Comparison of ENCODE assay signal across 17 mouse cellular contexts in the genomic region with DNA sequence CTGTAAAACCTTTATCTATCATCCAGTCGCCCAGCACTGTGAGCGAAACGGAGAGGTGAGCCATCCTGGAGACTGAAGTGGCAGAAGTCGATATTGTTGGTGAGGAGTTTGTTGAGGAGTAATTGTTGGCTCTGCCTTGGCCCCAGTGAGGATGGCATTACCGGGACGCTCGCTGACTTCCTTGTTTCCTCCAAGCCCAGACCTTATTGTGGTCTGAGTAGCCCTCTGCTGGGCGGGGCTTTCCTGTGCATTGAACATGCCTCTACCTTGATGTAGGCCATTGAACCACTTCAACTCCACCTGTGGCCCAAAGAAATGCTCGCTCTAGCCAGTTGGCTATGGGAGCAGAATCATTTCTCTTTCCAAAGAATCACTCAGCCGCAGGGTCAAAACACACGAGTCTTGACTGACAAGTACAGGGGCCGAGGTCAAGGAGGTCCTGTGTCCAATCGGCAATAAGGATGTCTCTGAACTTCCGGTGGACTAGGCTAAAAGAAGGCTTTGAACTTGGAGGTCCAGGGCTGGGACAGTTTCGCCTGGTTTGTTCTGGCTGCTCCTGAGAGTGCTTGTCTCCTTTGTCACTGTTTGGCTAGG. TPM values are rescaled to one million over a fixed set of nuclear protein-coding genes. Genes with fewer than 3 reads are reported as not detected.
A peak's percentile ranks its signal among the peaks of the same experiment; 100 is the strongest.
DNase-seq lines count a peak whose midpoint lies in the region; ATAC-seq lines count a peak whose summit lies in the region.
"Had no signal": no experiment of that assay in that cellular context is flagged by ENCODE, and none has a peak within 500 bp of the region (broad histone marks: within the 10 kb centered on the region; RNA-seq: fewer than 3 reads in every experiment).

No protein-coding gene starts in this region.

- peaks cover 22% of the 10 kb centered on the region for H3K36me3 ChIP-seq in forebrain, embryonic 13.5 days (ENCODE audit: poor library complexity, severe bottlenecking)
- H3K36me3 ChIP-seq in forebrain, embryonic 10.5 days (replicated peaks), result peaks cover 29% of the 10 kb centered on the region
- no peaks in the 10 kb centered on the region; the same call in 1 of the 2 replicates for H3K36me3 ChIP-seq in liver, embryonic 11.5 days (ENCODE audit: control insufficient read depth, insufficient read depth, low read length)
- H3K36me3 ChIP-seq: liver, embryonic 13.5 days had no signal

- 70% methylated on average over 15 of the region's 15 CpGs for WGBS in forebrain, embryonic 13.5 days
- WGBS in forebrain, embryonic 10.5 days, result 72% methylated on average over 15 of the region's 15 CpGs
- WGBS in liver, embryonic 11.5 days, result 53% methylated on average over 15 of the region's 15 CpGs

- no peak overlapping the region for H3K4me3 ChIP-seq in forebrain, embryonic 13.5 days
- H3K4me3 ChIP-seq in forebrain, embryonic 10.5 days, result no peak overlapping the region
- no peak overlapping the region for H3K4me3 ChIP-seq in liver, embryonic 11.5 days (ENCODE audit: low read depth, low read length)
- H3K4me3 ChIP-seq: erythroblast, embryonic 14.5 days; hindbrain, embryonic 15.5 days; liver, embryonic 13.5 days had no signal

- no peaks in the 10 kb centered on the region for H3K9me3 ChIP-seq in forebrain, embryonic 13.5 days (replicated peaks)
- no peaks in the 10 kb centered on the region for H3K9me3 ChIP-seq in forebrain, embryonic 10.5 days
- no peaks in the 10 kb centered on the region for H3K9me3 ChIP-seq in liver, embryonic 11.5 days (ENCODE audit: control insufficient read depth, low read length)
- H3K9me3 ChIP-seq: hindbrain, embryonic 15.5 days; liver, embryonic 13.5 days had no signal

- DNase-seq in forebrain, embryonic 10.5 days (ENCODE audit: extremely low spot score, low spot score), result no peak
- DNase-seq in liver, embryonic 11.5 days (ENCODE audit: low spot score), result peak; percentile 31
- no peak for DNase-seq in liver
- DNase-seq in thymus, postnatal 0 days (ENCODE audit: low spot score), result peak; percentile 35
- DNase-seq in thymus, postnatal 25 days, result no peak
- DNase-seq in heart, adult 11 months, result no peak
- DNase-seq: adrenal gland, postnatal 25 days; cerebellum, adult 2 months; gastrocnemius, postnatal 14 days; kidney, adult 8-10 months; liver, embryonic 13.5 days; right cerebral cortex, postnatal 14 days had no signal

- H3K4me1 ChIP-seq in forebrain, embryonic 13.5 days, result peaks cover 84% of the 10 kb centered on the region
- H3K4me1 ChIP-seq in forebrain, embryonic 10.5 days, result peaks cover 72% of the 10 kb centered on the region
- H3K4me1 ChIP-seq in liver, embryonic 11.5 days (replicated peaks; ENCODE audit: control insufficient read depth, insufficient read depth, low read length), result peaks cover 57% of the 10 kb centered on the region

- H3K4me2 ChIP-seq in forebrain, embryonic 13.5 days, result no peak overlapping the region
- no peak overlapping the region for H3K4me2 ChIP-seq in liver, embryonic 11.5 days
- H3K4me2 ChIP-seq: hindbrain, embryonic 15.5 days; liver, embryonic 13.5 days had no signal

- ATAC-seq in forebrain, embryonic 13.5 days, result no peak
- no peak for ATAC-seq in liver, embryonic 11.5 days (replicated peaks; ENCODE audit: low FRiP score)
- no peak for ATAC-seq in inflammation-experienced regulatory T-cells, adult 6 months

- no peaks in the 10 kb centered on the region for H3K27me3 ChIP-seq in forebrain, embryonic 13.5 days
- H3K27me3 ChIP-seq in forebrain, embryonic 10.5 days (ENCODE audit: poor library complexity, severe bottlenecking), result no peaks in the 10 kb centered on the region
- H3K27me3 ChIP-seq in liver, embryonic 11.5 days (replicated peaks; ENCODE audit: control insufficient read depth, insufficient read depth, low read length), result no peaks in the 10 kb centered on the region
- H3K27me3 ChIP-seq: CH12.LX; hindbrain, embryonic 15.5 days; liver, embryonic 13.5 days had no signal

- peak overlapping the region; percentile 84 for H3K27ac ChIP-seq in forebrain, embryonic 13.5 days
- H3K27ac ChIP-seq in forebrain, embryonic 10.5 days, result no peak overlapping the region
- H3K27ac ChIP-seq in liver, embryonic 11.5 days (ENCODE audit: low read depth, low read length), result no peak overlapping the region
- H3K27ac ChIP-seq: liver, embryonic 13.5 days had no signal

- no peak overlapping the region for H3K9ac ChIP-seq in forebrain, embryonic 13.5 days
- H3K9ac ChIP-seq in liver, embryonic 11.5 days (ENCODE audit: low read depth, low read length), result no peak overlapping the region
- H3K9ac ChIP-seq: hindbrain, embryonic 15.5 days; liver, embryonic 13.5 days had no signal

RNA-seq across cellular contexts. Expression of gene Dapk1, which starts 13.4 kb away (rescaled TPM):
- 37.0 and 38.6 TPM in 2 replicates for polyA plus RNA-seq in forebrain, embryonic 13.5 days (2015; fragmentation: Nextera tagmentation; extraction: Ambion mirVana)
- 18.0 and 18.7 TPM in 2 replicates for polyA plus RNA-seq in forebrain, embryonic 10.5 days (2016; fragmentation: Nextera tagmentation; extraction: Ambion mirVana)
- polyA plus RNA-seq in liver, embryonic 11.5 days (2014; fragmentation: Nextera tagmentation; extraction: Ambion mirVana), result 16.4 TPM in 2 replicates
- 8.1 and 9.6 TPM in 2 replicates for polyA plus RNA-seq in thymus, postnatal 0 days (2015; fragmentation: Nextera tagmentation; extraction: Ambion mirVana)
- 1 to 10 TPM in 1 of 3 experiments, under 1 TPM in 1, not detected in 1; 0.45 to 1.4 TPM for polyA plus RNA-seq in inflammation-experienced regulatory T-cells, adult 6 months (2017; shearing (Covaris generic))

Comparison
In these comparisons a context has a peak if more than half of its experiments do, and no peak if none do; other contexts are left out.
1. DNase-seq: peak in liver, embryonic 11.5 days (single experiment) and thymus, postnatal 0 days (single experiment); none in forebrain, embryonic 10.5 days (single experiment), liver (single experiment), thymus, postnatal 25 days (single experiment) and heart, adult 11 months (single experiment).